11 mouse cellular contexts compared by ENCODE assay signal in genomic region chr12:71725713-71726336, GRCm38 (mm10).
A peak's percentile ranks its signal among the peaks of the same experiment; 100 is the strongest.
DNase-seq lines count a peak whose midpoint lies in the region; ATAC-seq lines count a peak whose summit lies in the region.
"Had no signal": no experiment of that assay in that cellular context is flagged by ENCODE, and none has a peak within 500 bp of the region (broad histone marks: within the 10 kb centered on the region; RNA-seq: fewer than 3 reads in every experiment).

No protein-coding gene starts in this region.

- peak overlapping the region; percentile 59 for H3K27ac ChIP-seq in midbrain, embryonic 10.5 days (replicated peaks)
- no peak overlapping the region for H3K27ac ChIP-seq in midbrain, embryonic 13.5 days
- peak overlapping the region; percentile 71 for H3K27ac ChIP-seq in stomach, embryonic 14.5 days (ENCODE audit: low read length)

- H3K4me2 ChIP-seq in midbrain, embryonic 13.5 days (replicated peaks): no peak overlapping the region
- 0 out of 2 replicates have a peak overlapping the region, but pooled peaks have one; percentile 3 for H3K4me2 ChIP-seq in stomach, embryonic 14.5 days (replicated peaks; ENCODE audit: low read depth, low read length)

- H3K4me1 ChIP-seq in midbrain, embryonic 10.5 days: peaks cover 13% of the 10 kb centered on the region
- H3K4me1 ChIP-seq in midbrain, embryonic 13.5 days (replicated peaks): peaks cover 7% of the 10 kb centered on the region; the same call in 1 of the 2 replicates
- H3K4me1 ChIP-seq in stomach, embryonic 14.5 days (ENCODE audit: control insufficient read depth, insufficient read depth, low read length): peaks cover 7% of the 10 kb centered on the region

- H3K9ac ChIP-seq in midbrain, embryonic 13.5 days (replicated peaks): no peak overlapping the region
- H3K9ac ChIP-seq in stomach, embryonic 14.5 days (replicated peaks; ENCODE audit: low read depth, low read length): no peak overlapping the region

- no peaks in the 10 kb centered on the region for H3K27me3 ChIP-seq in midbrain, embryonic 10.5 days (ENCODE audit: low read depth, poor library complexity, severe bottlenecking)
- H3K27me3 ChIP-seq in midbrain, embryonic 13.5 days: no peaks in the 10 kb centered on the region
- H3K27me3 ChIP-seq in stomach, embryonic 14.5 days (ENCODE audit: control insufficient read depth, insufficient read depth, low read length): no peaks in the 10 kb centered on the region

- ATAC-seq in midbrain, embryonic 13.5 days: no peak
- ATAC-seq in stomach, embryonic 14.5 days (ENCODE audit: insufficient number of reproducible peaks, insufficient read depth, low FRiP score, low read depth): no peak

- WGBS in midbrain, embryonic 10.5 days: 14% methylated on average over 4 of the region's 4 CpGs
- 3% methylated on average over 4 of the region's 4 CpGs for WGBS in midbrain, embryonic 13.5 days
- 34% methylated on average over 4 of the region's 4 CpGs for WGBS in stomach, embryonic 14.5 days

- no peaks in the 10 kb centered on the region for H3K36me3 ChIP-seq in midbrain, embryonic 10.5 days
- H3K36me3 ChIP-seq in midbrain, embryonic 13.5 days: no peaks in the 10 kb centered on the region
- no peaks in the 10 kb centered on the region for H3K36me3 ChIP-seq in stomach, embryonic 14.5 days (ENCODE audit: control insufficient read depth, insufficient read depth, low read length)
- H3K36me3 ChIP-seq: hindbrain, embryonic 10.5 days had no signal

- H3K4me3 ChIP-seq in midbrain, embryonic 10.5 days: no peak overlapping the region
- no peak overlapping the region for H3K4me3 ChIP-seq in midbrain, embryonic 13.5 days (replicated peaks)
- H3K4me3 ChIP-seq in stomach, embryonic 14.5 days (ENCODE audit: low read depth, low read length): no peak overlapping the region
- H3K4me3 ChIP-seq: hindbrain, embryonic 10.5 days had no signal

- H3K9me3 ChIP-seq in midbrain, embryonic 10.5 days (replicated peaks): no peaks in the 10 kb centered on the region
- no peaks in the 10 kb centered on the region for H3K9me3 ChIP-seq in midbrain, embryonic 13.5 days
- no peaks in the 10 kb centered on the region for H3K9me3 ChIP-seq in stomach, embryonic 14.5 days (ENCODE audit: control insufficient read depth, low read depth, low read length)
- H3K9me3 ChIP-seq: hindbrain, embryonic 10.5 days had no signal

- peak; percentile 43 for DNase-seq in embryo, embryonic 10 days (ENCODE audit: low spot score)
- DNase-seq in embryo, embryonic 9.5 days (ENCODE audit: extremely low spot score): no peak
- no peak for DNase-seq in midbrain, embryonic 10.5 days (ENCODE audit: low spot score)
- peak; percentile 36 to 70 for DNase-seq in gastrocnemius, postnatal 4 days (ENCODE audit: low spot score in 2 of 2)
- DNase-seq in cerebellum, adult 9-10 months: no peak
- DNase-seq in layer of hippocampus, adult 9-11 months: no peak
- DNase-seq: retina, postnatal 1 day; thymus, postnatal 36 days had no signal

Comparison
In these comparisons a context has a peak if more than half of its experiments do, and no peak if none do; other contexts are left out.
1. DNase-seq: peak in embryo, embryonic 10 days (single experiment) and gastrocnemius, postnatal 4 days (2 of 2); none in embryo, embryonic 9.5 days (single experiment), midbrain, embryonic 10.5 days (single experiment), cerebellum, adult 9-10 months (single experiment) and layer of hippocampus, adult 9-11 months (single experiment).